Mouse (Mus musculus): ENCODE measurements at regions not wholly inside any gene's neighbourhood (a gene's known extent, or its start where the extent isn't known, plus 50 kb on each side); places are given as distances from the start of the nearest gene placed in this dataset.

GRCm38 (mm10) chr2:101274045-101274664 lies 350.4 kb upstream of the Rag2 start:
- no peak for TF ChIP-seq EP300 (IDR thresholded peaks at IDR 0.05; ENCODE audit: low read length)
- no peak for TF ChIP-seq KAT2A (IDR thresholded peaks at IDR 0.05; ENCODE audit: insufficient replicate concordance, low read length)
- no peak for TF ChIP-seq POLR2A (IDR thresholded peaks at IDR 0.05; ENCODE audit: low read depth, low read length)
- TF ChIP-seq CTCF (conservative IDR thresholded peaks at IDR 0.05 in 1 of 2, IDR thresholded peaks at IDR 0.05 in 1 of 2; ENCODE audit: low read depth in 2 of 2, low read length in 2 of 2) = no peak
- TF ChIP-seq TCF12 (IDR thresholded peaks at IDR 0.05; ENCODE audit: low read depth, low read length) = no peak

Data from CH12.LX (cell line).